Mouse (Mus musculus) neural tube, embryonic 13.5 days (tissue): ENCODE data around the gene Zfand3. TPM values are rescaled to one million over a fixed set of nuclear protein-coding genes. Genes with fewer than 3 reads are reported as not detected.

Source experiments
- ATAC-seq: fragments of 200-750 bp; cut with Nextera tagmentation; 2 replicates; pipeline ENCODE4 v1.8.0; 2017; ENCODE audit warnings: low read depth, mild to moderate bottlenecking, moderate TSS enrichment, moderate library complexity
- H3K27ac ChIP-seq: fragments of 300-500 bp; sonication (generic); replicated peaks from 2 replicates; pipeline ENCODE4 v1.5.1; 2015; ENCODE audit warnings: moderate library complexity, mild to moderate bottlenecking, inconsistent platforms
- H3K27me3 ChIP-seq: fragments of 300-500 bp; sonication (generic); 2 replicates; pipeline ENCODE4 v1.6.1; 2015; ENCODE audit warnings: mild to moderate bottlenecking, inconsistent platforms
- H3K36me3 ChIP-seq: fragments of 300-500 bp; sonication (generic); 2 replicates; pipeline ENCODE4 v1.6.1; 2015; ENCODE audit warnings: mild to moderate bottlenecking, inconsistent platforms
- H3K4me1 ChIP-seq: fragments of 300-500 bp; sonication (generic); replicated peaks from 2 replicates; pipeline ENCODE4 v1.6.1; 2015; ENCODE audit warnings: inconsistent platforms
- H3K4me2 ChIP-seq: fragments of 300-500 bp; sonication (generic); 2 replicates; pipeline ENCODE4 v1.6.1; 2015; ENCODE audit warnings: inconsistent platforms, mild to moderate bottlenecking, moderate library complexity
- H3K4me3 ChIP-seq: fragments of 300-500 bp; sonication (generic); 2 replicates; pipeline ENCODE4 v1.5.1; 2015; ENCODE audit warnings: mild to moderate bottlenecking, inconsistent platforms
- H3K9ac ChIP-seq: fragments of 300-500 bp; sonication (generic); 2 replicates; pipeline ENCODE4 v1.6.1; 2015; ENCODE audit warnings: moderate library complexity, mild to moderate bottlenecking, inconsistent platforms
- H3K9me3 ChIP-seq: fragments of 300-500 bp; sonication (generic); 2 replicates; pipeline ENCODE4 v1.6.1; 2016; ENCODE audit warnings: inconsistent platforms
- WGBS: fragments of 180-500 bp; shearing (Covaris S2); methylation state at CpG from one replicate; pipeline ENCODE4 v1.1.7; 2015; 5-methylcytosine and 5-hydroxymethylcytosine counted together
- polyA plus RNA-seq: library from polyadenylated mRNA; unstranded; fragments of >200 nt; fragmentation: Nextera tagmentation; extraction: Ambion mirVana; gene quantifications from 2 replicates; pipeline ENCODE4 v1.2.1, GENCODE M21; 2015

The Zfand3 gene
- polyA plus RNA-seq, 1 experiment from 2014 or later = 79.3 TPM

- no peaks in the 10 kb centered on the region for H3K27me3 ChIP-seq
- WGBS = 82% methylated on average over 6 of the region's 6 CpGs
Measured at GRCm38 (mm10) chr17:30163793-30164192, 159.3 kb downstream of the Zfand3 start.

GRCm38 (mm10) chr17:30164818-30165217, 160.3 kb downstream of the Zfand3 start:
- H3K4me3 ChIP-seq = no peak overlapping the region
- ATAC-seq = no peak
- no peak overlapping the region for H3K27ac ChIP-seq
- no peak overlapping the region for H3K4me2 ChIP-seq
- peaks cover 29% of the 10 kb centered on the region for H3K4me1 ChIP-seq
- no peaks in the 10 kb centered on the region for H3K27me3 ChIP-seq
- H3K36me3 ChIP-seq = no peaks in the 10 kb centered on the region
- no peaks in the 10 kb centered on the region for H3K9me3 ChIP-seq
- 83% methylated on average over 9 of the region's 9 CpGs for WGBS
- no peak overlapping the region for H3K9ac ChIP-seq

More at GRCm38 (mm10) chr17:30163793-30164192, 159.3 kb downstream of the Zfand3 start:
- Histone ChIP-seq H3K27ac (no peak overlapping the region), H3K4me3 (no peak overlapping the region), H3K4me2 (no peak overlapping the region), H3K36me3 (no peaks in the 10 kb centered on the region), H3K9me3 (no peaks in the 10 kb centered on the region), H3K9ac (no peak overlapping the region), H3K4me1 (peaks cover 38% of the 10 kb centered on the region)
- ATAC-seq = no peak

GRCm38 (mm10) chr17:30177435-30177834, 172.9 kb downstream of the Zfand3 start:
- H3K9ac ChIP-seq = no peak overlapping the region
- H3K4me2 ChIP-seq = no peak overlapping the region
- no peak for ATAC-seq
- H3K36me3 ChIP-seq = no peaks in the 10 kb centered on the region
- H3K9me3 ChIP-seq = no peaks in the 10 kb centered on the region
- H3K27me3 ChIP-seq = no peaks in the 10 kb centered on the region
- no peak overlapping the region for H3K4me3 ChIP-seq
- peaks cover 22% of the 10 kb centered on the region for H3K4me1 ChIP-seq
- no peak overlapping the region for H3K27ac ChIP-seq
- 79% methylated on average over 4 of the region's 4 CpGs for WGBS

- 97% methylated on average over 1 of the region's 1 CpGs for WGBS
- Histone ChIP-seq H3K9ac (no peak overlapping the region), H3K36me3 (no peaks in the 10 kb centered on the region), H3K4me2 (no peak overlapping the region), H3K4me1 (peaks cover 25% of the 10 kb centered on the region), H3K27me3 (no peaks in the 10 kb centered on the region), H3K27ac (no peak overlapping the region), H3K9me3 (no peaks in the 10 kb centered on the region), H3K4me3 (no peak overlapping the region)
- no peak for ATAC-seq
Measured at GRCm38 (mm10) chr17:30178402-30178801, 173.9 kb downstream of the Zfand3 start.

GRCm38 (mm10) chr17:30180197-30180596, 175.7 kb downstream of the Zfand3 start:
- Histone ChIP-seq H3K4me2 (no peak overlapping the region), H3K9ac (no peak overlapping the region), H3K27me3 (no peaks in the 10 kb centered on the region), H3K9me3 (no peaks in the 10 kb centered on the region), H3K27ac (no peak overlapping the region), H3K36me3 (no peaks in the 10 kb centered on the region), H3K4me1 (peaks cover 25% of the 10 kb centered on the region), H3K4me3 (no peak overlapping the region)
- 71% methylated on average over 6 of the region's 6 CpGs for WGBS
- no peak for ATAC-seq

GRCm38 (mm10) chr17:30181554-30181953, 177.0 kb downstream of the Zfand3 start:
- H3K4me1 ChIP-seq = peaks cover 25% of the 10 kb centered on the region
- no peak overlapping the region for H3K27ac ChIP-seq
- 92% methylated on average over 4 of the region's 4 CpGs for WGBS
- H3K9me3 ChIP-seq = no peaks in the 10 kb centered on the region
- H3K36me3 ChIP-seq = no peaks in the 10 kb centered on the region
- H3K4me2 ChIP-seq = no peak overlapping the region
- ATAC-seq = no peak
- H3K27me3 ChIP-seq = no peaks in the 10 kb centered on the region
- H3K9ac ChIP-seq = no peak overlapping the region
- no peak overlapping the region for H3K4me3 ChIP-seq

GRCm38 (mm10) chr17:30182063-30182462, 177.5 kb downstream of the Zfand3 start:
- WGBS = 92% methylated on average over 2 of the region's 2 CpGs
- Histone ChIP-seq H3K9ac (no peak overlapping the region), H3K4me2 (no peak overlapping the region), H3K27me3 (no peaks in the 10 kb centered on the region), H3K4me3 (no peak overlapping the region), H3K9me3 (no peaks in the 10 kb centered on the region), H3K27ac (no peak overlapping the region), H3K4me1 (peaks cover 24% of the 10 kb centered on the region), H3K36me3 (no peaks in the 10 kb centered on the region)
- ATAC-seq = no peak

- Histone ChIP-seq H3K9me3 (no peaks in the 10 kb centered on the region), H3K9ac (no peak overlapping the region), H3K27ac (no peak overlapping the region), H3K27me3 (no peaks in the 10 kb centered on the region), H3K4me2 (no peak overlapping the region), H3K4me3 (no peak overlapping the region), H3K4me1 (peaks cover 24% of the 10 kb centered on the region), H3K36me3 (no peaks in the 10 kb centered on the region)
- WGBS = 76% methylated on average over 6 of the region's 6 CpGs
- no peak for ATAC-seq
Measured at GRCm38 (mm10) chr17:30183561-30183960, 179.0 kb downstream of the Zfand3 start.

GRCm38 (mm10) chr17:30187154-30187553, 182.6 kb downstream of the Zfand3 start:
- Histone ChIP-seq H3K27ac (peak overlapping the region; percentile 89; the same call in 1 of the 2 replicates), H3K36me3 (no peaks in the 10 kb centered on the region), H3K9ac (no peak overlapping the region), H3K4me1 (peaks cover 56% of the 10 kb centered on the region), H3K27me3 (no peaks in the 10 kb centered on the region), H3K4me3 (no peak overlapping the region), H3K9me3 (no peaks in the 10 kb centered on the region), H3K4me2 (no peak overlapping the region)
- no peak for ATAC-seq
- WGBS = 92% methylated on average over 6 of the region's 6 CpGs

- H3K27ac ChIP-seq = peak overlapping the region; percentile 89
- peaks cover 1% of the 10 kb centered on the region for H3K36me3 ChIP-seq
- H3K4me3 ChIP-seq = no peak overlapping the region
- 34% methylated on average over 5 of the region's 5 CpGs for WGBS
- peaks cover 57% of the 10 kb centered on the region for H3K4me1 ChIP-seq
- H3K27me3 ChIP-seq = no peaks in the 10 kb centered on the region
- H3K9me3 ChIP-seq = no peaks in the 10 kb centered on the region
- ATAC-seq = no peak
- peak overlapping the region; percentile 49 for H3K9ac ChIP-seq
- peak overlapping the region; percentile 33 for H3K4me2 ChIP-seq
Measured at GRCm38 (mm10) chr17:30187581-30187980, 183.0 kb downstream of the Zfand3 start.

GRCm38 (mm10) chr17:30188031-30188981, 183.8 kb downstream of the Zfand3 start:
- Histone ChIP-seq H3K4me2 (peak overlapping the region; percentile 33), H3K27ac (peak overlapping the region; percentile 89), H3K4me3 (no peak overlapping the region), H3K27me3 (no peaks in the 10 kb centered on the region), H3K9ac (peak overlapping the region; percentile 49), H3K9me3 (no peaks in the 10 kb centered on the region), H3K4me1 (peaks cover 64% of the 10 kb centered on the region), H3K36me3 (peaks cover 8% of the 10 kb centered on the region)
- ATAC-seq = peak; percentile 77
- WGBS = 14% methylated on average over 20 of the region's 20 CpGs

GRCm38 (mm10) chr17:30191097-30191640, 186.6 kb downstream of the Zfand3 start:
- Histone ChIP-seq H3K4me2 (no peak overlapping the region), H3K4me3 (no peak overlapping the region), H3K27ac (no peak overlapping the region), H3K4me1 (peaks cover 93% of the 10 kb centered on the region), H3K36me3 (peaks cover 8% of the 10 kb centered on the region), H3K27me3 (no peaks in the 10 kb centered on the region), H3K9me3 (no peaks in the 10 kb centered on the region), H3K9ac (no peak overlapping the region)
- 67% methylated on average over 11 of the region's 11 CpGs for WGBS
- ATAC-seq = no peak
